Mouse (Mus musculus) layer of hippocampus, adult 2 months (tissue): ENCODE results near the gene Ormdl3. TPM values are rescaled to one million over a fixed set of nuclear protein-coding genes. Genes with fewer than 3 reads are reported as not detected.

Experiments
- DNase-seq, 2 experiments: peaks; one replicate each; pipeline ENCODE4 v3.0.0; 2022; ENCODE audit warnings: low spot score in 2 of 2
- H3K27ac ChIP-seq: fragments of 200-600 bp; 2 replicates; pipeline ENCODE4 v1.8.1; 2022
- H3K4me3 ChIP-seq: fragments of 200-600 bp; 2 replicates; pipeline ENCODE4 v1.8.1; 2022; ENCODE audit warnings: mild to moderate bottlenecking
- CTCF ChIP-seq: fragments of 200-600 bp; conservative IDR thresholded peaks from 2 replicates; pipeline ENCODE4 v1.8.1; 2022; ENCODE audit warnings: antibody characterized with exemption, mild to moderate bottlenecking, moderate library complexity
- total RNA-seq, 2 experiments: library from RNA; stranded (reverse); gene quantifications; 2 replicates each; pipeline ENCODE4 v1.2.3; 2021

Ormdl3 gene
- total RNA-seq, 2 experiments from 2014 or later, result 51.1 to 55.8 TPM

GRCm38 (mm10) chr11:98584629-98585177, 2.5 kb downstream of the Ormdl3 start:
- DNase-seq, result no peak
- no peak overlapping the region for H3K4me3 ChIP-seq
- H3K27ac ChIP-seq, result no peak overlapping the region
- TF ChIP-seq CTCF, result no peak

GRCm38 (mm10) chr11:98584146-98584545, 3.0 kb downstream of the Ormdl3 start:
- H3K27ac ChIP-seq, result no peak overlapping the region
- no peak for DNase-seq
- no peak overlapping the region for H3K4me3 ChIP-seq
- no peak for TF ChIP-seq CTCF

GRCm38 (mm10) chr11:98583571-98583970, 3.6 kb downstream of the Ormdl3 start:
- peak; percentile 17; the same call in 1 of the 2 replicates for TF ChIP-seq CTCF
- H3K27ac ChIP-seq, result no peak overlapping the region
- no peak overlapping the region for H3K4me3 ChIP-seq
- DNase-seq, result no peak

GRCm38 (mm10) chr11:98583265-98583552, 4.0 kb downstream of the Ormdl3 start:
- DNase-seq, result no peak
- H3K4me3 ChIP-seq, result no peak overlapping the region
- H3K27ac ChIP-seq, result no peak overlapping the region
- TF ChIP-seq CTCF, result no peak

- Histone ChIP-seq H3K27ac (no peak overlapping the region), H3K4me3 (no peak overlapping the region)
- DNase-seq, result no peak
- TF ChIP-seq CTCF, result no peak
These were observed 4.5 kb downstream of the Ormdl3 start for GRCm38 (mm10) chr11:98582551-98583264.

- Histone ChIP-seq H3K4me3 (no peak overlapping the region), H3K27ac (no peak overlapping the region)
- DNase-seq, result no peak
- no peak for TF ChIP-seq CTCF
These were observed 5.2 kb downstream of the Ormdl3 start for GRCm38 (mm10) chr11:98582030-98582388.

GRCm38 (mm10) chr11:98581286-98582029, 5.7 kb downstream of the Ormdl3 start:
- no peak for DNase-seq
- no peak for TF ChIP-seq CTCF
- Histone ChIP-seq H3K27ac (no peak overlapping the region), H3K4me3 (no peak overlapping the region)

- Histone ChIP-seq H3K27ac (no peak overlapping the region), H3K4me3 (no peak overlapping the region)
- DNase-seq, result no peak
- TF ChIP-seq CTCF, result no peak
These were observed 6.7 kb downstream of the Ormdl3 start for GRCm38 (mm10) chr11:98580301-98581121.

- no peak for DNase-seq
- no peak overlapping the region for H3K4me3 ChIP-seq
- no peak overlapping the region for H3K27ac ChIP-seq
- no peak for TF ChIP-seq CTCF
These were observed 9.4 kb downstream of the Ormdl3 start for GRCm38 (mm10) chr11:98577776-98578175.

- Histone ChIP-seq H3K4me3 (no peak overlapping the region), H3K27ac (no peak overlapping the region)
- no peak for TF ChIP-seq CTCF
- DNase-seq, result no peak
These were observed 17.7 kb downstream of the Ormdl3 start for GRCm38 (mm10) chr11:98569461-98569860.

GRCm38 (mm10) chr11:98568326-98568725, 18.8 kb downstream of the Ormdl3 start:
- peak; percentile 56 for TF ChIP-seq CTCF
- no peak for DNase-seq
- H3K4me3 ChIP-seq, result no peak overlapping the region
- no peak overlapping the region for H3K27ac ChIP-seq

- TF ChIP-seq CTCF, result no peak
- no peak for DNase-seq
- H3K27ac ChIP-seq, result no peak overlapping the region
- no peak overlapping the region for H3K4me3 ChIP-seq
These were observed 23.2 kb downstream of the Ormdl3 start for GRCm38 (mm10) chr11:98563921-98564414.

GRCm38 (mm10) chr11:98563025-98563424, 24.1 kb downstream of the Ormdl3 start:
- no peak for DNase-seq
- no peak overlapping the region for H3K27ac ChIP-seq
- no peak for TF ChIP-seq CTCF
- no peak overlapping the region for H3K4me3 ChIP-seq
